Mouse (Mus musculus): ENCODE data around the gene Nme2. TPM values are rescaled to one million over a fixed set of nuclear protein-coding genes. Genes with fewer than 3 reads are reported as not detected.

Nme2 gene
- polyA plus RNA-seq (2014; fragmentation: Illumina TruSeq; extraction: RNeasy Lipid Tissue Mini Kit (QIAGEN cat#74804); ENCODE audit: low read depth, low replicate concordance) = 313 TPM

DNA sequence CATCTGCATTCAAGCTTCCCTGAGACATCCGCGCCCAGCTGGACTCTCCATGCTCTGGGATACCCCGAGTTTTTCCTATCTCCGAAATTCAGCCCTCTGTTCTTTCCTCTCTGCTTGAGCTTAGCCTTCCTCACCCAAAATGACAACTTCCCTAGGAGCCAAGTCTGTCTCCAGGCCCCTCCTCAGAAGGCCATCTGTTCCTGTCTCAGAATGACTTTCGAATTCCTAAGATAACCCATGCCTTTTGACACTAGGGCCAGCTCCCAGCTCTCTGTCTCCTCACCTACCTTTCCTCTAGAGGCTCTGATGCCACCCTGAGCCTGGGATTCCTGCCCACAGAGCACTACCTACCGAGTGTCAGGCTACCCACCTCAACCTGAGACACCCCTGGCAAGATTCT is at the start of gene Nme2:
Nme2 (minus strand) TSS at position 101 of the 400 bp plus-strand sequence.

DNA sequence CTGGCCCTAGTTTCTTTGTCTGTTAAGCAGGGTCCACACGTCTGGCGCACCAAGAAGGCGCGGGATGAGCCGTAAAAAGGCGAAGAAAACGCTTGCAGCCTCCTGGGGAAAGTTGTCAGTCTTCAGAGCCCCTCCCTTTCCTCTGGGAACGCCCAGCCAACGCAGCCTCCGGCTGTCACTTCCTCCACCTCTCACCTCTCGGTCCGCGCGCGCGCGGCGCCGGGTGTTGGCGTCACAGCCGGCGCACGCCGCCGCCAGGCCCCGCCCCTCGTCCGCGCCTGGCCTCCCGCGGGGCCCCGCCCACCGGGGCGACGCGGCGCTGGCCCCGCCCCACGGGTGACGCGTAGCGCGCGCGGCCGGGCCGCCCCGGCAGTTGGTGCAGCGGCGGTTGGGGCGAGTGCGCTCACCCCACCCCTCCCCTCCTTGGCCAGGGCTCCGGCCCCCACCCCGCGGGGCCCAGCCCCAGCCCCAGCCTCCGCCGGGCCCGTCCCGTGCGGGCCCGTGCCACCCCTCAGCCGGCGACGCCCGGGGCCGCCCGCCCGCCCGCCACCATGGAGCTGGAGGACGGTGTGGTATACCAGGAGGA is 39.8 kb upstream of the Nme2 start, which contains the start of gene Spag9:
Spag9 (plus strand) TSS at position 372 of the 586 bp plus-strand sequence.

GRCm38 (mm10) chr11:93968005-93968847 is 12.2 kb upstream of the Nme2 start, which contains the start of the genes Gm20390 and Nme1:
Gene Gm20390, minus strand, starts transcription at chr11:93968293.
Gene Nme1, minus strand, starts transcription at chr11:93968521.

Other genes with a start within 250 kb of the Nme2 start
- 13.7 TPM for gene Utp18, start 70.5 kb downstream of the Nme2 start, polyA plus RNA-seq (2014; fragmentation: Illumina TruSeq; extraction: RNeasy Lipid Tissue Mini Kit (QIAGEN cat#74804); ENCODE audit: low read depth, low replicate concordance)
- 22.5 TPM for gene Mbtd1, start 70.4 kb downstream of the Nme2 start, polyA plus RNA-seq (2014; fragmentation: Illumina TruSeq; extraction: RNeasy Lipid Tissue Mini Kit (QIAGEN cat#74804); ENCODE audit: low read depth, low replicate concordance)
- 85.4 TPM for gene Gm20390, start 12.0 kb upstream of the Nme2 start, polyA plus RNA-seq (2014; fragmentation: Illumina TruSeq; extraction: RNeasy Lipid Tissue Mini Kit (QIAGEN cat#74804); ENCODE audit: low read depth, low replicate concordance)
- 65.1 TPM for gene Nme1, start 12.3 kb upstream of the Nme2 start, polyA plus RNA-seq (2014; fragmentation: Illumina TruSeq; extraction: RNeasy Lipid Tissue Mini Kit (QIAGEN cat#74804); ENCODE audit: low read depth, low replicate concordance)
- gene Spag9, start 39.8 kb upstream of the Nme2 start, polyA plus RNA-seq (2014; fragmentation: Illumina TruSeq; extraction: RNeasy Lipid Tissue Mini Kit (QIAGEN cat#74804); ENCODE audit: low read depth, low replicate concordance) = 37.0 TPM